Mouse (Mus musculus) megakaryocyte, embryonic 14.5 days (primary cell): Measurements from ENCODE around the gene Lrp11. TPM values are rescaled to one million over a fixed set of nuclear protein-coding genes. Genes with fewer than 3 reads are reported as not detected.

Source experiments
- H3K27me3 ChIP-seq: replicated peaks from 2 replicates; pipeline ENCODE3; 2012; ENCODE audit warnings: inconsistent platforms
- H3K36me3 ChIP-seq: replicated peaks from 2 replicates; pipeline ENCODE3; 2012; ENCODE audit warnings: low read length, inconsistent platforms, mixed read lengths
- H3K4me1 ChIP-seq: 2 replicates; pipeline ENCODE4 v1.6.1; 2012; ENCODE audit warnings: inconsistent platforms
- H3K4me3 ChIP-seq: replicated peaks from 2 replicates; pipeline ENCODE3; 2012; ENCODE audit warnings: moderate library complexity, mild to moderate bottlenecking, inconsistent platforms
- H3K9me3 ChIP-seq: 2 replicates; pipeline ENCODE4 v1.6.1; 2012; ENCODE audit warnings: inconsistent platforms
- FLI1 ChIP-seq: IDR thresholded peaks from 2 replicates; pipeline ENCODE4 v1.6.1; 2012; ENCODE audit warnings: low read length, inconsistent platforms, mixed read lengths
- GATA1 ChIP-seq: IDR thresholded peaks from 3 replicates; pipeline ENCODE4 v1.6.1; 2012; ENCODE audit warnings: mixed read lengths, low read length, inconsistent platforms, borderline replicate concordance
- polyA plus RNA-seq: library from polyadenylated mRNA; stranded (reverse); fragments of >175 nt; gene quantifications from 2 replicates; pipeline ENCODE4 v1.2.3, GENCODE M21; 2012; ENCODE audit warnings: low replicate concordance; ENCODE audit not compliant: insufficient read depth

Lrp11 gene
- polyA plus RNA-seq, 1 experiment: 0.56 TPM

- Histone ChIP-seq H3K9me3 (no peaks in the 10 kb centered on the region), H3K36me3 (peaks cover 11% of the 10 kb centered on the region), H3K4me1 (no peaks in the 10 kb centered on the region), H3K27me3 (peaks cover 5% of the 10 kb centered on the region), H3K4me3 (no peak overlapping the region)
- no peak for TF ChIP-seq GATA1
Observed at GRCm38 (mm10) chr10:7622378-7622777, 32.8 kb downstream of the Lrp11 start.

GRCm38 (mm10) chr10:7623861-7624518 lies 34.4 kb downstream of the Lrp11 start:
- no peaks in the 10 kb centered on the region for H3K4me1 ChIP-seq
- H3K27me3 ChIP-seq: peaks cover 5% of the 10 kb centered on the region
- no peaks in the 10 kb centered on the region for H3K9me3 ChIP-seq
- TF ChIP-seq FLI1: no peak
- TF ChIP-seq GATA1: no peak
- no peak overlapping the region for H3K4me3 ChIP-seq
- peaks cover 27% of the 10 kb centered on the region for H3K36me3 ChIP-seq

- peaks cover 73% of the 10 kb centered on the region for H3K36me3 ChIP-seq
- H3K9me3 ChIP-seq: no peaks in the 10 kb centered on the region
- no peak overlapping the region for H3K4me3 ChIP-seq
- no peak for TF ChIP-seq FLI1
- TF ChIP-seq GATA1: no peak
- H3K4me1 ChIP-seq: no peaks in the 10 kb centered on the region
- no peaks in the 10 kb centered on the region for H3K27me3 ChIP-seq
Observed at GRCm38 (mm10) chr10:7629092-7629491, 39.5 kb downstream of the Lrp11 start.

GRCm38 (mm10) chr10:7630286-7630685 lies 40.7 kb downstream of the Lrp11 start:
- no peak for TF ChIP-seq GATA1
- no peak for TF ChIP-seq FLI1
- Histone ChIP-seq H3K27me3 (no peaks in the 10 kb centered on the region), H3K4me1 (no peaks in the 10 kb centered on the region), H3K36me3 (peaks cover 73% of the 10 kb centered on the region), H3K9me3 (no peaks in the 10 kb centered on the region), H3K4me3 (no peak overlapping the region)

- Histone ChIP-seq H3K27me3 (no peaks in the 10 kb centered on the region), H3K36me3 (peaks cover 73% of the 10 kb centered on the region), H3K4me3 (no peak overlapping the region), H3K4me1 (no peaks in the 10 kb centered on the region), H3K9me3 (no peaks in the 10 kb centered on the region)
- TF ChIP-seq FLI1: no peak
- TF ChIP-seq GATA1: no peak
Observed at GRCm38 (mm10) chr10:7630951-7631720, 41.5 kb downstream of the Lrp11 start.

GRCm38 (mm10) chr10:7640366-7640765 lies 50.8 kb downstream of the Lrp11 start:
- no peak for TF ChIP-seq FLI1
- no peak for TF ChIP-seq GATA1
- Histone ChIP-seq H3K4me1 (peaks cover 15% of the 10 kb centered on the region), H3K27me3 (no peaks in the 10 kb centered on the region), H3K36me3 (peaks cover 86% of the 10 kb centered on the region), H3K9me3 (no peaks in the 10 kb centered on the region), H3K4me3 (no peak overlapping the region)

GRCm38 (mm10) chr10:7645911-7646310 lies 56.3 kb downstream of the Lrp11 start:
- Histone ChIP-seq H3K36me3 (peaks cover 82% of the 10 kb centered on the region), H3K27me3 (no peaks in the 10 kb centered on the region), H3K4me3 (no peak overlapping the region), H3K9me3 (no peaks in the 10 kb centered on the region), H3K4me1 (peaks cover 36% of the 10 kb centered on the region)
- TF ChIP-seq FLI1 (no peak), GATA1 (no peak)

- Histone ChIP-seq H3K36me3 (peaks cover 76% of the 10 kb centered on the region), H3K4me1 (peaks cover 39% of the 10 kb centered on the region), H3K27me3 (no peaks in the 10 kb centered on the region), H3K4me3 (no peak overlapping the region), H3K9me3 (no peaks in the 10 kb centered on the region)
- TF ChIP-seq GATA1 (no peak), FLI1 (no peak)
Observed at GRCm38 (mm10) chr10:7649059-7649458, 59.5 kb downstream of the Lrp11 start.

GRCm38 (mm10) chr10:7651057-7651456 lies 61.5 kb downstream of the Lrp11 start:
- peaks cover 78% of the 10 kb centered on the region for H3K36me3 ChIP-seq
- H3K27me3 ChIP-seq: no peaks in the 10 kb centered on the region
- H3K4me1 ChIP-seq: peaks cover 55% of the 10 kb centered on the region
- H3K4me3 ChIP-seq: no peak overlapping the region
- TF ChIP-seq GATA1 (no peak), FLI1 (no peak)
- H3K9me3 ChIP-seq: no peaks in the 10 kb centered on the region

- Histone ChIP-seq H3K4me3 (peak overlapping the region; percentile 100), H3K4me1 (peaks cover 42% of the 10 kb centered on the region), H3K9me3 (no peaks in the 10 kb centered on the region), H3K27me3 (no peaks in the 10 kb centered on the region), H3K36me3 (peaks cover 16% of the 10 kb centered on the region)
- no peak; the same call in 2 of the 3 replicates for TF ChIP-seq GATA1
- TF ChIP-seq FLI1: no peak
Observed at GRCm38 (mm10) chr10:7662471-7663141, 73.0 kb downstream of the Lrp11 start.
